Mouse (Mus musculus) hindbrain, embryonic 12.5 days (tissue): ENCODE data around the gene Mgat5. TPM values are rescaled to one million over a fixed set of nuclear protein-coding genes. Genes with fewer than 3 reads are reported as not detected.

Source experiments
- ATAC-seq: fragments of 200-750 bp; cut with Nextera tagmentation; 2 replicates; pipeline ENCODE4 v1.8.0; 2017; ENCODE audit warnings: moderate TSS enrichment; ENCODE audit not compliant: low FRiP score
- H3K27ac ChIP-seq: fragments of 300-500 bp; sonication (generic); 2 replicates; pipeline ENCODE4 v1.5.1; 2016; ENCODE audit warnings: mild to moderate bottlenecking
- H3K27me3 ChIP-seq: fragments of 300-500 bp; sonication (generic); 2 replicates; pipeline ENCODE4 v1.6.1; 2016; ENCODE audit warnings: mild to moderate bottlenecking
- H3K36me3 ChIP-seq: fragments of 300-500 bp; sonication (generic); 2 replicates; pipeline ENCODE4 v1.6.1; 2016; ENCODE audit warnings: mild to moderate bottlenecking
- H3K4me1 ChIP-seq: fragments of 300-500 bp; sonication (generic); 2 replicates; pipeline ENCODE4 v1.6.1; 2016
- H3K4me2 ChIP-seq: fragments of 300-500 bp; sonication (generic); replicated peaks from 2 replicates; pipeline ENCODE4 v1.6.1; 2016; ENCODE audit warnings: mild to moderate bottlenecking
- H3K4me3 ChIP-seq: fragments of 300-500 bp; sonication (generic); 2 replicates; pipeline ENCODE4 v1.5.1; 2016; ENCODE audit warnings: mild to moderate bottlenecking
- H3K9ac ChIP-seq: fragments of 300-500 bp; sonication (generic); 2 replicates; pipeline ENCODE4 v1.6.1; 2016; ENCODE audit warnings: mild to moderate bottlenecking, moderate library complexity
- H3K9me3 ChIP-seq: fragments of 300-500 bp; sonication (generic); replicated peaks from 2 replicates; pipeline ENCODE4 v1.6.1; 2016; ENCODE audit warnings: mild to moderate bottlenecking
- WGBS: fragments of 180-500 bp; shearing (Covaris S2); methylation state at CpG from one replicate; pipeline ENCODE4 v1.1.7; 2016; 5-methylcytosine and 5-hydroxymethylcytosine counted together
- polyA plus RNA-seq: library from polyadenylated mRNA; unstranded; fragments of >200 nt; fragmentation: Nextera tagmentation; extraction: Ambion mirVana; gene quantifications from 2 replicates; pipeline ENCODE4 v1.2.1, GENCODE M21; 2016

Gene Mgat5
- polyA plus RNA-seq, 1 experiment from 2014 or later: 10.3 TPM

GRCm38 (mm10) chr1:127315763-127316627 is 111.2 kb downstream of the Mgat5 start:
- H3K27ac ChIP-seq: no peak overlapping the region
- H3K4me3 ChIP-seq: no peak overlapping the region
- WGBS: 91% methylated on average over 13 of the region's 13 CpGs

GRCm38 (mm10) chr1:127316651-127317050 is 111.8 kb downstream of the Mgat5 start:
- Histone ChIP-seq H3K27ac (no peak overlapping the region; the same call in 1 of the 2 replicates), H3K9me3 (no peaks in the 10 kb centered on the region), H3K4me2 (no peak overlapping the region), H3K4me1 (peaks cover 14% of the 10 kb centered on the region), H3K36me3 (no peaks in the 10 kb centered on the region), H3K9ac (no peak overlapping the region), H3K4me3 (no peak overlapping the region), H3K27me3 (no peaks in the 10 kb centered on the region)
- no peak for ATAC-seq
- 73% methylated on average over 6 of the region's 6 CpGs for WGBS

More at GRCm38 (mm10) chr1:127315763-127316627, 111.2 kb downstream of the Mgat5 start:
- Histone ChIP-seq H3K4me2 (no peak overlapping the region), H3K9me3 (no peaks in the 10 kb centered on the region), H3K4me1 (peaks cover 14% of the 10 kb centered on the region), H3K36me3 (no peaks in the 10 kb centered on the region), H3K27me3 (no peaks in the 10 kb centered on the region), H3K9ac (no peak overlapping the region)
- ATAC-seq: no peak

GRCm38 (mm10) chr1:127317541-127317940 is 112.7 kb downstream of the Mgat5 start:
- Histone ChIP-seq H3K4me2 (no peak overlapping the region), H3K27me3 (no peaks in the 10 kb centered on the region), H3K36me3 (no peaks in the 10 kb centered on the region), H3K4me1 (peaks cover 14% of the 10 kb centered on the region), H3K4me3 (no peak overlapping the region), H3K9ac (no peak overlapping the region), H3K27ac (no peak overlapping the region), H3K9me3 (no peaks in the 10 kb centered on the region)
- no peak for ATAC-seq
- 79% methylated on average over 9 of the region's 9 CpGs for WGBS

GRCm38 (mm10) chr1:127318486-127318885 is 113.7 kb downstream of the Mgat5 start:
- Histone ChIP-seq H3K4me2 (no peak overlapping the region), H3K27me3 (no peaks in the 10 kb centered on the region), H3K27ac (no peak overlapping the region), H3K4me3 (no peak overlapping the region), H3K9me3 (no peaks in the 10 kb centered on the region), H3K4me1 (peaks cover 12% of the 10 kb centered on the region), H3K36me3 (no peaks in the 10 kb centered on the region), H3K9ac (no peak overlapping the region)
- 88% methylated on average over 7 of the region's 7 CpGs for WGBS
- ATAC-seq: no peak

- Histone ChIP-seq H3K9ac (no peak overlapping the region), H3K4me1 (peaks cover 6% of the 10 kb centered on the region; the same call in 1 of the 2 replicates), H3K4me3 (no peak overlapping the region), H3K4me2 (no peak overlapping the region), H3K36me3 (no peaks in the 10 kb centered on the region), H3K27ac (no peak overlapping the region), H3K9me3 (no peaks in the 10 kb centered on the region), H3K27me3 (no peaks in the 10 kb centered on the region)
- WGBS: 82% methylated on average over 6 of the region's 6 CpGs
- no peak for ATAC-seq
Observed at GRCm38 (mm10) chr1:127319768-127320167, 115.0 kb downstream of the Mgat5 start.

- 81% methylated on average over 10 of the region's 10 CpGs for WGBS
- peaks cover 6% of the 10 kb centered on the region; the same call in 1 of the 2 replicates for H3K4me1 ChIP-seq
- no peak overlapping the region for H3K4me2 ChIP-seq
- no peak overlapping the region for H3K4me3 ChIP-seq
- H3K9me3 ChIP-seq: no peaks in the 10 kb centered on the region
- ATAC-seq: no peak
- H3K36me3 ChIP-seq: no peaks in the 10 kb centered on the region
- no peak overlapping the region for H3K27ac ChIP-seq
- H3K27me3 ChIP-seq: no peaks in the 10 kb centered on the region
- no peak overlapping the region for H3K9ac ChIP-seq
Observed at GRCm38 (mm10) chr1:127320956-127321355, 116.1 kb downstream of the Mgat5 start.

- H3K27ac ChIP-seq: no peak overlapping the region
- H3K27me3 ChIP-seq: no peaks in the 10 kb centered on the region
- no peak overlapping the region for H3K9ac ChIP-seq
- no peak for ATAC-seq
- WGBS: 77% methylated on average over 3 of the region's 3 CpGs
- no peak overlapping the region for H3K4me3 ChIP-seq
- H3K4me2 ChIP-seq: no peak overlapping the region
- H3K36me3 ChIP-seq: no peaks in the 10 kb centered on the region
- H3K9me3 ChIP-seq: no peaks in the 10 kb centered on the region
- H3K4me1 ChIP-seq: peaks cover 6% of the 10 kb centered on the region; the same call in 1 of the 2 replicates
Observed at GRCm38 (mm10) chr1:127321638-127322037, 116.8 kb downstream of the Mgat5 start.

- no peaks in the 10 kb centered on the region for H3K9me3 ChIP-seq
- peaks cover 6% of the 10 kb centered on the region; the same call in 1 of the 2 replicates for H3K4me1 ChIP-seq
- H3K27me3 ChIP-seq: no peaks in the 10 kb centered on the region
- no peaks in the 10 kb centered on the region for H3K36me3 ChIP-seq
- H3K4me3 ChIP-seq: no peak overlapping the region
- no peak overlapping the region for H3K27ac ChIP-seq
- 76% methylated on average over 5 of the region's 5 CpGs for WGBS
- no peak overlapping the region for H3K9ac ChIP-seq
- ATAC-seq: no peak
- H3K4me2 ChIP-seq: no peak overlapping the region
Observed at GRCm38 (mm10) chr1:127322169-127322805, 117.5 kb downstream of the Mgat5 start.

GRCm38 (mm10) chr1:127325601-127326198 is 120.9 kb downstream of the Mgat5 start:
- peaks cover 10% of the 10 kb centered on the region for H3K4me1 ChIP-seq
- no peak for ATAC-seq

GRCm38 (mm10) chr1:127327773-127328172 is 123.0 kb downstream of the Mgat5 start:
- no peak for ATAC-seq
- no peaks in the 10 kb centered on the region for H3K9me3 ChIP-seq
- peak overlapping the region; percentile 44; the same call in 1 of the 2 replicates for H3K27ac ChIP-seq
- peaks cover 10% of the 10 kb centered on the region for H3K4me1 ChIP-seq
- no peaks in the 10 kb centered on the region for H3K36me3 ChIP-seq
- H3K4me3 ChIP-seq: no peak overlapping the region
- H3K4me2 ChIP-seq: no peak overlapping the region
- 80% methylated on average over 6 of the region's 6 CpGs for WGBS
- H3K9ac ChIP-seq: no peak overlapping the region
- no peaks in the 10 kb centered on the region for H3K27me3 ChIP-seq

More at GRCm38 (mm10) chr1:127325601-127326198, 120.9 kb downstream of the Mgat5 start:
- Histone ChIP-seq H3K27me3 (no peaks in the 10 kb centered on the region), H3K4me2 (no peak overlapping the region), H3K4me3 (no peak overlapping the region), H3K9ac (no peak overlapping the region), H3K9me3 (no peaks in the 10 kb centered on the region), H3K36me3 (no peaks in the 10 kb centered on the region), H3K27ac (no peak overlapping the region)
- WGBS: 86% methylated on average over 8 of the region's 8 CpGs

- H3K27me3 ChIP-seq: no peaks in the 10 kb centered on the region
- no peak overlapping the region for H3K4me2 ChIP-seq
- WGBS: 37% methylated on average over 5 of the region's 5 CpGs
- H3K9ac ChIP-seq: no peak overlapping the region
- no peaks in the 10 kb centered on the region for H3K36me3 ChIP-seq
- H3K9me3 ChIP-seq: no peaks in the 10 kb centered on the region
- peak; percentile 54; the same call in 1 of the 2 replicates for ATAC-seq
- H3K4me1 ChIP-seq: peaks cover 10% of the 10 kb centered on the region
- H3K4me3 ChIP-seq: no peak overlapping the region
- peak overlapping the region; percentile 44; the same call in 1 of the 2 replicates for H3K27ac ChIP-seq
Observed at GRCm38 (mm10) chr1:127328354-127328875, 123.6 kb downstream of the Mgat5 start.

GRCm38 (mm10) chr1:127329810-127330209 is 125.0 kb downstream of the Mgat5 start:
- Histone ChIP-seq H3K9me3 (no peaks in the 10 kb centered on the region), H3K4me1 (peaks cover 10% of the 10 kb centered on the region), H3K36me3 (no peaks in the 10 kb centered on the region), H3K4me2 (no peak overlapping the region), H3K4me3 (no peak overlapping the region), H3K27me3 (no peaks in the 10 kb centered on the region), H3K27ac (no peak overlapping the region), H3K9ac (no peak overlapping the region)
- no peak for ATAC-seq
- WGBS: 78% methylated on average over 6 of the region's 6 CpGs
